Mouse (Mus musculus): ENCODE data around the gene Hoxb9. TPM values are rescaled to one million over a fixed set of nuclear protein-coding genes. Genes with fewer than 3 reads are reported as not detected.

Gene Hoxb9
- polyA plus RNA-seq (2015; fragmentation: Nextera tagmentation; extraction: Ambion mirVana): 21.5 and 24.5 TPM in 2 replicates

GRCm38 (mm10) chr11:96270996-96271540 lies at the start of gene Hoxb9:
TSS of gene Hoxb9 (plus strand) at chr11:96271457.
- no peaks in the 10 kb centered on the region for H3K9me3 ChIP-seq (ENCODE audit: low read length)
- ATAC-seq (ENCODE audit: low FRiP score, low TSS enrichment): peak; percentile 57
- H3K4me2 ChIP-seq (replicated peaks; ENCODE audit: low read depth, low read length): peak within 1 kb of the TSS; percentile 86
- H3K9ac ChIP-seq (replicated peaks; ENCODE audit: low read length): peak within 1 kb of the TSS; percentile 85
- peak within 1 kb of the TSS; percentile 96 for H3K27ac ChIP-seq (ENCODE audit: low read length)
- 0 out of 2 replicates have a peak, but pooled peaks cover 5% of the 10 kb centered on the region for H3K36me3 ChIP-seq (ENCODE audit: insufficient read depth, low read length)
- peaks cover 60% of the 10 kb centered on the region for H3K4me1 ChIP-seq (ENCODE audit: insufficient read depth, low read length)
- no peaks in the 10 kb centered on the region; the same call in 1 of the 2 replicates for H3K27me3 ChIP-seq (ENCODE audit: insufficient read depth, low read length)
- under 1% methylated on average over 40 of the region's 40 CpGs for WGBS
- peak within 1 kb of the TSS; percentile 71 for H3K4me3 ChIP-seq (ENCODE audit: low read length)

- 32% methylated on average over 2 of the region's 2 CpGs for WGBS
- H3K9me3 ChIP-seq (ENCODE audit: low read length): 0 out of 2 replicates have a peak, but pooled peaks cover 5% of the 10 kb centered on the region
- H3K36me3 ChIP-seq (ENCODE audit: insufficient read depth, low read length): no peaks in the 10 kb centered on the region
- no peak overlapping the region for H3K27ac ChIP-seq (ENCODE audit: low read length)
- H3K9ac ChIP-seq (replicated peaks; ENCODE audit: low read length): no peak overlapping the region
- no peak overlapping the region for H3K4me3 ChIP-seq (ENCODE audit: low read length)
- H3K27me3 ChIP-seq (ENCODE audit: insufficient read depth, low read length): no peaks in the 10 kb centered on the region; the same call in 1 of the 2 replicates
- ATAC-seq (ENCODE audit: low FRiP score, low TSS enrichment): no peak
- no peaks in the 10 kb centered on the region for H3K4me1 ChIP-seq (ENCODE audit: insufficient read depth, low read length)
- no peak overlapping the region for H3K4me2 ChIP-seq (replicated peaks; ENCODE audit: low read depth, low read length)
Measured at GRCm38 (mm10) chr11:96223813-96224212, 47.4 kb upstream of the Hoxb9 start.

GRCm38 (mm10) chr11:96227676-96228075 lies 43.6 kb upstream of the Hoxb9 start:
- Histone ChIP-seq H3K9ac (replicated peaks; ENCODE audit: low read length) (no peak overlapping the region), H3K9me3 (ENCODE audit: low read length) (no peaks in the 10 kb centered on the region), H3K4me3 (ENCODE audit: low read length) (no peak overlapping the region), H3K36me3 (ENCODE audit: insufficient read depth, low read length) (no peaks in the 10 kb centered on the region), H3K4me1 (ENCODE audit: insufficient read depth, low read length) (no peaks in the 10 kb centered on the region), H3K27ac (ENCODE audit: low read length) (no peak overlapping the region), H3K4me2 (replicated peaks; ENCODE audit: low read depth, low read length) (no peak overlapping the region), H3K27me3 (ENCODE audit: insufficient read depth, low read length) (no peaks in the 10 kb centered on the region; the same call in 1 of the 2 replicates)
- ATAC-seq (ENCODE audit: low FRiP score, low TSS enrichment): no peak
- 75% methylated on average over 9 of the region's 9 CpGs for WGBS

GRCm38 (mm10) chr11:96234906-96235305 lies 36.4 kb upstream of the Hoxb9 start:
- no peak for ATAC-seq (ENCODE audit: low FRiP score, low TSS enrichment)
- 1% methylated on average over 12 of the region's 12 CpGs for WGBS
- no peaks in the 10 kb centered on the region for H3K4me1 ChIP-seq (ENCODE audit: insufficient read depth, low read length)
- H3K36me3 ChIP-seq (ENCODE audit: insufficient read depth, low read length): no peaks in the 10 kb centered on the region
- no peak overlapping the region for H3K4me2 ChIP-seq (replicated peaks; ENCODE audit: low read depth, low read length)
- no peak overlapping the region for H3K9ac ChIP-seq (replicated peaks; ENCODE audit: low read length)
- H3K27ac ChIP-seq (ENCODE audit: low read length): no peak overlapping the region
- H3K27me3 ChIP-seq (ENCODE audit: insufficient read depth, low read length): peaks cover 10% of the 10 kb centered on the region; the same call in 1 of the 2 replicates
- H3K9me3 ChIP-seq (ENCODE audit: low read length): no peaks in the 10 kb centered on the region
- no peak overlapping the region for H3K4me3 ChIP-seq (ENCODE audit: low read length)

- H3K36me3 ChIP-seq (ENCODE audit: insufficient read depth, low read length): no peaks in the 10 kb centered on the region
- no peak for ATAC-seq (ENCODE audit: low FRiP score, low TSS enrichment)
- no peak overlapping the region for H3K9ac ChIP-seq (replicated peaks; ENCODE audit: low read length)
- no peak overlapping the region for H3K4me3 ChIP-seq (ENCODE audit: low read length)
- 2% methylated on average over 7 of the region's 7 CpGs for WGBS
- 0 out of 2 replicates have a peak, but pooled peaks cover 3% of the 10 kb centered on the region for H3K4me1 ChIP-seq (ENCODE audit: insufficient read depth, low read length)
- no peak overlapping the region for H3K4me2 ChIP-seq (replicated peaks; ENCODE audit: low read depth, low read length)
- no peaks in the 10 kb centered on the region for H3K9me3 ChIP-seq (ENCODE audit: low read length)
- H3K27ac ChIP-seq (ENCODE audit: low read length): no peak overlapping the region
- H3K27me3 ChIP-seq (ENCODE audit: insufficient read depth, low read length): peaks cover 3% of the 10 kb centered on the region; the same call in 1 of the 2 replicates
Measured at GRCm38 (mm10) chr11:96240211-96240610, 31.0 kb upstream of the Hoxb9 start.

- Histone ChIP-seq H3K27ac (ENCODE audit: low read length) (peak overlapping the region; percentile 94), H3K9me3 (ENCODE audit: low read length) (no peaks in the 10 kb centered on the region), H3K9ac (replicated peaks; ENCODE audit: low read length) (peak overlapping the region; percentile 97), H3K36me3 (ENCODE audit: insufficient read depth, low read length) (no peaks in the 10 kb centered on the region), H3K4me1 (ENCODE audit: insufficient read depth, low read length) (peaks cover 31% of the 10 kb centered on the region), H3K4me3 (ENCODE audit: low read length) (peak overlapping the region; percentile 81), H3K27me3 (ENCODE audit: insufficient read depth, low read length) (no peaks in the 10 kb centered on the region), H3K4me2 (replicated peaks; ENCODE audit: low read depth, low read length) (peak overlapping the region; percentile 66)
- peak; percentile 89 for ATAC-seq (ENCODE audit: low FRiP score, low TSS enrichment)
- WGBS: 0% methylated on average over 14 of the region's 14 CpGs
Measured at GRCm38 (mm10) chr11:96250901-96251300, 20.4 kb upstream of the Hoxb9 start.

GRCm38 (mm10) chr11:96251480-96252031 lies 19.7 kb upstream of the Hoxb9 start:
- under 1% methylated on average over 46 of the region's 46 CpGs for WGBS
- Histone ChIP-seq H3K36me3 (ENCODE audit: insufficient read depth, low read length) (no peaks in the 10 kb centered on the region), H3K4me3 (ENCODE audit: low read length) (peak overlapping the region; percentile 81), H3K4me2 (replicated peaks; ENCODE audit: low read depth, low read length) (peak overlapping the region; percentile 66), H3K4me1 (ENCODE audit: insufficient read depth, low read length) (peaks cover 37% of the 10 kb centered on the region), H3K27me3 (ENCODE audit: insufficient read depth, low read length) (no peaks in the 10 kb centered on the region), H3K9me3 (ENCODE audit: low read length) (no peaks in the 10 kb centered on the region), H3K27ac (ENCODE audit: low read length) (peak overlapping the region; percentile 94), H3K9ac (replicated peaks; ENCODE audit: low read length) (peak overlapping the region; percentile 97)
- ATAC-seq (ENCODE audit: low FRiP score, low TSS enrichment): peak; percentile 60

- H3K4me2 ChIP-seq (replicated peaks; ENCODE audit: low read depth, low read length): peak overlapping the region; percentile 66
Measured at GRCm38 (mm10) chr11:96252541-96253120, 18.6 kb upstream of the Hoxb9 start.

GRCm38 (mm10) chr11:96254221-96254620 lies 17.0 kb upstream of the Hoxb9 start:
- Histone ChIP-seq H3K36me3 (ENCODE audit: insufficient read depth, low read length) (no peaks in the 10 kb centered on the region), H3K9me3 (ENCODE audit: low read length) (no peaks in the 10 kb centered on the region), H3K4me1 (ENCODE audit: insufficient read depth, low read length) (peaks cover 64% of the 10 kb centered on the region), H3K4me3 (ENCODE audit: low read length) (peak overlapping the region; percentile 81), H3K27ac (ENCODE audit: low read length) (peak overlapping the region; percentile 94), H3K27me3 (ENCODE audit: insufficient read depth, low read length) (no peaks in the 10 kb centered on the region), H3K9ac (replicated peaks; ENCODE audit: low read length) (peak overlapping the region; percentile 97), H3K4me2 (replicated peaks; ENCODE audit: low read depth, low read length) (peak overlapping the region; percentile 66)
- WGBS: 4% methylated on average over 11 of the region's 11 CpGs
- ATAC-seq (ENCODE audit: low FRiP score, low TSS enrichment): no peak

More at GRCm38 (mm10) chr11:96252541-96253120, 18.6 kb upstream of the Hoxb9 start:
- no peak for ATAC-seq (ENCODE audit: low FRiP score, low TSS enrichment)
- peak overlapping the region; percentile 97 for H3K9ac ChIP-seq (replicated peaks; ENCODE audit: low read length)
- peaks cover 48% of the 10 kb centered on the region for H3K4me1 ChIP-seq (ENCODE audit: insufficient read depth, low read length)
- no peaks in the 10 kb centered on the region for H3K27me3 ChIP-seq (ENCODE audit: insufficient read depth, low read length)
- 10% methylated on average over 12 of the region's 12 CpGs for WGBS
- H3K4me3 ChIP-seq (ENCODE audit: low read length): peak overlapping the region; percentile 81
- H3K27ac ChIP-seq (ENCODE audit: low read length): peak overlapping the region; percentile 94
- no peaks in the 10 kb centered on the region for H3K9me3 ChIP-seq (ENCODE audit: low read length)
- H3K36me3 ChIP-seq (ENCODE audit: insufficient read depth, low read length): no peaks in the 10 kb centered on the region

Data from kidney, embryonic 16.5 days (tissue).